Mouse (Mus musculus) neural tube, embryonic 11.5 days (tissue): ENCODE data around the gene Fgf22. TPM values are rescaled to one million over a fixed set of nuclear protein-coding genes. Genes with fewer than 3 reads are reported as not detected.

ENCODE experiments used
- ATAC-seq: fragments of 200-750 bp; cut with Nextera tagmentation; 2 replicates; pipeline ENCODE4 v1.8.0; 2017; ENCODE audit warnings: moderate number of reproducible peaks, mild to moderate bottlenecking, moderate TSS enrichment, moderate library complexity; ENCODE audit not compliant: insufficient read depth, low FRiP score, low TSS enrichment
- DNase-seq: peaks from one replicate; pipeline ENCODE4 v3.0.0-alpha.2; 2015; ENCODE audit warnings: low spot score
- H3K27ac ChIP-seq: fragments of 300-500 bp; sonication (generic); 2 replicates; pipeline ENCODE4 v1.5.1; 2014; ENCODE audit warnings: low read depth, mild to moderate bottlenecking, low read length
- H3K27me3 ChIP-seq: fragments of 300-500 bp; sonication (generic); 2 replicates; pipeline ENCODE4 v1.6.1; 2014; ENCODE audit warnings: mild to moderate bottlenecking, low read length, mixed read lengths; ENCODE audit not compliant: control insufficient read depth, insufficient read depth
- H3K36me3 ChIP-seq: fragments of 300-500 bp; sonication (generic); 2 replicates; pipeline ENCODE4 v1.6.1; 2014; ENCODE audit warnings: mild to moderate bottlenecking, low read length, moderate library complexity, mixed read lengths; ENCODE audit not compliant: control insufficient read depth, insufficient read depth
- H3K4me1 ChIP-seq: fragments of 300-500 bp; sonication (generic); 2 replicates; pipeline ENCODE4 v1.6.1; 2014; ENCODE audit warnings: low read length, mixed read lengths; ENCODE audit not compliant: control insufficient read depth, insufficient read depth
- H3K4me2 ChIP-seq: fragments of 300-500 bp; sonication (generic); 2 replicates; pipeline ENCODE4 v1.6.1; 2014; ENCODE audit warnings: low read depth, mild to moderate bottlenecking, moderate library complexity
- H3K4me3 ChIP-seq: fragments of 300-500 bp; sonication (generic); 2 replicates; pipeline ENCODE4 v1.5.1; 2014; ENCODE audit warnings: low read depth, low read length
- H3K9ac ChIP-seq: fragments of 300-500 bp; sonication (generic); 2 replicates; pipeline ENCODE4 v1.6.1; 2014; ENCODE audit warnings: mild to moderate bottlenecking, low read length
- H3K9me3 ChIP-seq: fragments of 300-500 bp; sonication (generic); 2 replicates; pipeline ENCODE4 v1.6.1; 2016; ENCODE audit warnings: low read length; ENCODE audit not compliant: control insufficient read depth
- WGBS: fragments of 180-500 bp; shearing (Covaris S2); extraction: QIAGEN DNeasy Blood & Tissue Kit; methylation state at CpG from one replicate; pipeline ENCODE4 v1.1.7; 2014; 5-methylcytosine and 5-hydroxymethylcytosine counted together
- polyA plus RNA-seq: library from polyadenylated mRNA; unstranded; fragments of >200 nt; fragmentation: Nextera tagmentation; extraction: Ambion mirVana; gene quantifications from 2 replicates; pipeline ENCODE4 v1.2.1, GENCODE M21; 2014

Fgf22 gene
- polyA plus RNA-seq, 1 experiment from 2014 or later: 0.20 TPM

DNA sequence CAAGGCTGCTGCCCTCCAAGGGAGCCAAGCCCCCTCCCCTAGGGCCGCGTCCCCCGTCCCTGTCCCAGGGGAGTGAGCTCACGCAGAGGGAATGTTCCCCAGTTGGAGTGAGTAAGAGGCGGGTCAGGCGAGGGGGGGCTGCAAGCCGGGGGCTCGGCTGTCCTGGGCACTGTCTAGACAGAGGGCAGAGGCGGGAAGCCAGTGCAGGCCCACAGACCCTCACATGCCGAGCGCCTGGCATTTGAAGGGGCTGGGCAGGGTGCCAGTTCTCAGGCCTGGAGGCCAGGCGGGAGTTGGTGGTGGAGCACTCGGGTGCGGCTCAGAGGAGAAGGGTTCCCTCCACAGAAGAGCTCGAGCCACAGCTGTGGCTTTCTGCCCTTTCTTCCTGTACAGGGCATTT, 23.1 kb downstream of the Fgf22 start:
- H3K4me2 ChIP-seq: no peak overlapping the region
- no peaks in the 10 kb centered on the region for H3K9me3 ChIP-seq
- ATAC-seq (no peak), DNase-seq (no peak)
- no peak overlapping the region for H3K27ac ChIP-seq
- WGBS: 16% methylated on average over 15 of the region's 15 CpGs
- peaks cover 3% of the 10 kb centered on the region; the same call in 1 of the 2 replicates for H3K4me1 ChIP-seq
- H3K36me3 ChIP-seq: no peaks in the 10 kb centered on the region
- H3K9ac ChIP-seq: no peak overlapping the region
- H3K27me3 ChIP-seq: peaks cover 34% of the 10 kb centered on the region
- 0 out of 2 replicates have a peak overlapping the region, but pooled peaks have one; percentile 0 for H3K4me3 ChIP-seq

DNA sequence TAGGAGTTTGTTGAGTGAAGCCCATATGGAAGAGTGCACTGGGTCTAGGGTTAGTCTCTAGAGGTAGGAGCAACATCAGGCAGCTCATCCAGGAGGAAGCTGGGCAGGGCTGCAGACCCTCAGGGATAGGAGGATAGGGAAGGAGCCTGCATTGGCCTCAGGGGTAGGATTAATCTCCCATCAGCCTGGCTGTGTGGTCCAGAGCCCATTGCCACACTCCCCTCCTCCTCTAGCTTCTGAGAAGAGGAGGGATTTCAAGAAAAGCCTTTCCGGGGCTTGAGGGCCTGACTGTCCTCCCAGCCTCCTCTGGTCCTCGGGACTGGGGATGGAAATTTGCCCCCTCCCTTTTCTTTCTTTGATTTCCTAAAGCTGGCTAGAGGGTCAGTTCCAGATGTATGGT, 24.3 kb downstream of the Fgf22 start:
- no peak for ATAC-seq
- Histone ChIP-seq H3K9me3 (no peaks in the 10 kb centered on the region), H3K27ac (no peak overlapping the region), H3K4me2 (no peak overlapping the region), H3K4me3 (no peak overlapping the region), H3K9ac (no peak overlapping the region), H3K27me3 (peaks cover 36% of the 10 kb centered on the region), H3K36me3 (no peaks in the 10 kb centered on the region), H3K4me1 (peaks cover 5% of the 10 kb centered on the region; the same call in 1 of the 2 replicates)
- DNase-seq: no peak
- 19% methylated on average over 2 of the region's 2 CpGs for WGBS

DNA sequence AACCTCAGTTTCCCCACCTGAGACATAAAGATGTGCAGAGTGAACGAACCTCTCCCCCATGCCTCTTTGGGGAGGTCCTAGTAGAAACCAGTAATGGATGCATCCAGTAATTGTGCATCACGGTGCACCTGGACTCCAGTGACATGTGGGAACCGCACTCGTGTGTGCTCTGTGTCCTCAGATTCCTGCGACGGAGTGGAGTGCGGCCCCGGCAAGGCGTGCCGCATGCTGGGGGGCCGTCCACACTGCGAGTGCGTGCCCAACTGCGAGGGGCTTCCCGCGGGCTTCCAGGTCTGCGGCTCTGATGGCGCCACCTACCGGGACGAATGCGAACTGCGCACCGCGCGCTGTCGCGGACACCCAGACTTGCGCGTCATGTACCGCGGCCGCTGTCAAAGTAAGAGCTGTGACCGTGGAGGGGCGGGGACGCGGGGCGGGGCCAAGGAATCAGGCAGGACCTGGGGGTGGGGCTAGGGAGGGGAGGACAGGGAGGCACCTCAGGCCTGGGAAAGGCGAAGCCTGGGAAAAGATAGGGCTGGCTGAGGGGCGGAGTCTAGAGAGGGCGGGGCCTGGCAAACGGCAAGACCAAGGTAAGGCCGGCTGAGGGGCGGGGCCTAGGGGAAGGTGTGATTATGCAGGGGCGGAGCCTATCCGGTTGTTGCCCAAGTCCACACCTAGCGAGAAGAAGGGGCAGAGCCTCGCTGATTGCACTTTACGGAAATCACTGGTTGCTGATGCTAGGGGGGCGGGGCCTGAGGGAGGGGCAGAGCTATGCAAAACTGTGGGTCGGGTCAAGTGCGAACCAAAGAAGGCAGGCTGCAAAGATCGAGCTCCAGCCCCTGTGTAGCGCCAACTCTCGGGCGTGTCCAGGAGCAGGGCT, 25.1 kb downstream of the Fgf22 start:
- Histone ChIP-seq H3K4me1 (peaks cover 8% of the 10 kb centered on the region; the same call in 1 of the 2 replicates), H3K4me2 (peak overlapping the region; percentile 45), H3K27me3 (peaks cover 37% of the 10 kb centered on the region), H3K4me3 (peak overlapping the region; percentile 26), H3K9ac (no peak overlapping the region), H3K36me3 (no peaks in the 10 kb centered on the region), H3K27ac (0 out of 2 replicates have a peak overlapping the region, but pooled peaks have one; percentile 20), H3K9me3 (no peaks in the 10 kb centered on the region)
- DNase-seq: peak; percentile 96
- ATAC-seq: peak; percentile 87
- WGBS: 2% methylated on average over 55 of the region's 55 CpGs

DNA sequence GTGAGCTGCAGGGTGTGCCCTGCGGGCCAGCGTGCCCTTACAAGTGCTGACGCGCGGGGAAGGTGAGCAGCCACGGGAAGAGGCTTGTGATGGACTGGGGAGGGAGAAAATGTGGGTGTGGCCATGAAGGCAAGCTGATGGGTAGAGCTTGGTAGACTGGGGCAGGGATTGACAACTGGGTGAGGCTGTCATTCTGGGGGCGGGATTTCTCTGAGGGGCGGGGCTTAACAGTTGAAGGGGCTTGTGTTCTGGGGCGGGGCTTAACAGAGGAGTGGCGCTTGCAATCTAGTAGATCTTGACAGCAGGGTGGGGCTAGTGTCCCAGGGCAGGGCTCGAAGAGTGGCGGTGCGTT, 25.8 kb downstream of the Fgf22 start:
- no peak overlapping the region for H3K9ac ChIP-seq
- peak overlapping the region; percentile 45 for H3K4me2 ChIP-seq
- H3K4me1 ChIP-seq: peaks cover 8% of the 10 kb centered on the region; the same call in 1 of the 2 replicates
- DNase-seq (peak; percentile 63), ATAC-seq (no peak; the same call in 1 of the 2 replicates)
- H3K9me3 ChIP-seq: no peaks in the 10 kb centered on the region
- H3K27ac ChIP-seq: 0 out of 2 replicates have a peak overlapping the region, but pooled peaks have one; percentile 20
- peaks cover 37% of the 10 kb centered on the region for H3K27me3 ChIP-seq
- H3K4me3 ChIP-seq: peak overlapping the region; percentile 26
- 2% methylated on average over 13 of the region's 13 CpGs for WGBS
- no peaks in the 10 kb centered on the region for H3K36me3 ChIP-seq

DNA sequence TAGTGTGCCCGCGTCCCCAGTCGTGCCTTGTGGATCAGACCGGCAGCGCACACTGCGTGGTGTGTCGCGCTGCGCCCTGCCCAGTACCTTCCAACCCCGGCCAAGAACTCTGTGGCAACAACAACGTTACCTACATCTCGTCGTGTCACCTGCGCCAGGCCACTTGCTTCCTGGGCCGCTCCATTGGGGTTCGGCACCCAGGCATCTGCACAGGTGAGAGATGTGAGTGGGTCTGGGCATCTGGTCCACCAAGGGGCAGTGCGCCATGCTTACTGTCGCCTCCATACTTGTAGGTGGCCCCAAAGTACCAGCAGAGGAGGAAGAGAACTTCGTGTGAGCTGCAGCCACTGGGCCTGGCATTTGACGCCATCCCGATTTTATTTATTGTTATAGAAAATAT, 26.3 kb downstream of the Fgf22 start:
- DNase-seq (no peak), ATAC-seq (no peak)
- 34% methylated on average over 21 of the region's 21 CpGs for WGBS
- Histone ChIP-seq H3K4me3 (no peak overlapping the region), H3K4me1 (peaks cover 8% of the 10 kb centered on the region; the same call in 1 of the 2 replicates), H3K9ac (no peak overlapping the region), H3K27ac (no peak overlapping the region), H3K4me2 (peak overlapping the region; percentile 45), H3K27me3 (peaks cover 37% of the 10 kb centered on the region), H3K36me3 (no peaks in the 10 kb centered on the region), H3K9me3 (no peaks in the 10 kb centered on the region)

DNA sequence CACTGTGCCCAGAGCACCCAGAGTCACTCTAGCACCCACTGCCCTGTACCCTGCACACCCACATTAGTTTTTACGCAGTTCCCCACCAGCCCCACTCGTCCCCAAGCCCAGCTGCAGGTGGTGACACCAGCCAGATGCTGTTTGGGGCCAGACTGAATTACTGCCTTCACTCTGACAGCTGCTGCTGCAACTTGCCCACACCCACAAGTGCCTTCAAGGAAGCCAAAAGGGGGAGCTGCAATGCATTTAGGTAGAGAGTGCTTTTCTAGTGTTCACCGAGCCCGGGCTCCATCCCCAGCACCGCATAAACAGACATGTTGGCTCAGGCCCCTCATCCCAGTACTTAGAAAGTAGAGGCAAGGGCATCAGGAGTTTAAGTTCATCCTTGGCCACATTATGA, 27.1 kb downstream of the Fgf22 start:
- Histone ChIP-seq H3K4me1 (peaks cover 8% of the 10 kb centered on the region; the same call in 1 of the 2 replicates), H3K27ac (no peak overlapping the region), H3K4me2 (no peak overlapping the region), H3K9me3 (no peaks in the 10 kb centered on the region), H3K27me3 (peaks cover 34% of the 10 kb centered on the region), H3K4me3 (no peak overlapping the region), H3K36me3 (no peaks in the 10 kb centered on the region), H3K9ac (no peak overlapping the region)
- no peak for ATAC-seq
- 42% methylated on average over 5 of the region's 5 CpGs for WGBS
- DNase-seq: no peak

DNA sequence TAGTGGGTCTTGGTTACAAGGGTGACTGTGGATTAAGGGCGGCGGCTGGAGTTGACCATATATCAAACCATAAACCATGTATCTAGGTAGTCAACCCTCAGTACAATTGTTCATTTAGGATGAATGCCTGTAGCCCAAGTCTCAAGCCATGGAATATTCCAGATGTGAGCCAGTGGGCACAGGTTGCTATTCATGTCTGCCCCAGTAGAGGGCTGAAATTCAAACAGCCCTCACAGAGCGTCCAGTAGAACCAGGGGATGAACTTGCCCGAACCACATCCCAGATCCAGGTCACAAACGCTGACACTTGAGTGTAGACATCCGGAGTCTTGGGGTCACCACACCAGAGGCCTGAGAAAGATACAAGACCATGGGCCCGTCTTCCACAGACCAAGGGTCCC, 28.2 kb downstream of the Fgf22 start:
- no peak overlapping the region for H3K9ac ChIP-seq
- no peak overlapping the region for H3K27ac ChIP-seq
- peaks cover 5% of the 10 kb centered on the region; the same call in 1 of the 2 replicates for H3K4me1 ChIP-seq
- no peak overlapping the region for H3K4me3 ChIP-seq
- peaks cover 25% of the 10 kb centered on the region for H3K27me3 ChIP-seq
- no peaks in the 10 kb centered on the region for H3K9me3 ChIP-seq
- ATAC-seq (no peak), DNase-seq (no peak)
- no peak overlapping the region for H3K4me2 ChIP-seq
- WGBS: 66% methylated on average over 7 of the region's 7 CpGs
- H3K36me3 ChIP-seq: no peaks in the 10 kb centered on the region

DNA sequence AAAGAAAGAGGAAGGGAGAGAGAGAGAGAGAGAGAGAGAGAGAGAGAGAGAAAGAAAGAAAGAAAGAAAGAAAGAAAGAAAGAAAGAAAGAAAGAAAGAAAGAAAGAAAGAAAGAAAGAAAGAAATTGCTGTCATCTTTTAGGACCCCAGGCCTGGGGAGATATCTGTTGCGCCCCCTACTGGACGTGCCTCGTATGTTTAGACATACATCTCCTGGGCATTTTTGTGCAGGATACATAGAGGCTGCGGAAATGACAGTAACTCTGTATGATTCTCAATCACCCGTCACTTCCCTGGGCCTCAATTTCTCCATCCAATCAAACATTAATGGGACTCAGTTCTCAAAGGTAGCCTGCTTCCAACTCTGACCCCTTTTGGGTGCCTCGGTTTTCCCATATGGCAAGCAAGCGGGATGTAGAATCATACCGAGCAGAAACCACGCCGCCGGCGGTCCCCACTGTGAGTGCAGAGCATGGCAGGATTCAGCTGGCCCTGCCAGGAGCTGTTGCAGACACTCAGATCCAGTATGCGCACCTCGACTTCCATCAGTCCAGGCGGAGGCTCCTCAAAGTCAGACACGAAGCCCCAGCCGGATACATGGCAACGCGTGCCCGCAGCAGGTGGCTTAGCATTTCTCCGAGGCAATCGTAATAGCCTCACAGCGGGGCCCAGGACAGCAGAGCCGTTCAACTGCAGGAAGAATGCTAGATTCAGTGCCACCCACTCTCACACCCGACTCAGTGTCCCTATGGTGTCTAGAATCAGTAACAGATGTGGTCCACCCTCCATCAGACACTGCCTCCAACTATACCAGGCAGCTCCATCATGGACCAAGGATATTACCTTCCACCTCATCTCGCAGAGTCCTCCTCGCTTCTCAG, 29.3 kb downstream of the Fgf22 start:
- H3K9ac ChIP-seq: no peak overlapping the region
- no peak overlapping the region for H3K27ac ChIP-seq
- peaks cover 15% of the 10 kb centered on the region for H3K27me3 ChIP-seq

More for the DNA sequence above, 29.3 kb downstream of the Fgf22 start:
- peak; percentile 64 for DNase-seq
- 0 out of 2 replicates have a peak, but pooled peaks cover 4% of the 10 kb centered on the region for H3K4me1 ChIP-seq
- ATAC-seq: no peak
- 38% methylated on average over 27 of the region's 27 CpGs for WGBS
- H3K4me2 ChIP-seq: no peak overlapping the region
- no peak overlapping the region for H3K4me3 ChIP-seq
- no peaks in the 10 kb centered on the region for H3K9me3 ChIP-seq
- no peaks in the 10 kb centered on the region for H3K36me3 ChIP-seq
